Mouse (Mus musculus) T-helper 17 cell (primary cell): ENCODE data around the gene Mif4gd.

Experiments used
- in situ Hi-C, 2 experiments: fragments of 300-600 bp; cut with MboI, MseI; formaldehyde crosslinking; loops; 1 replicate in 1 of 2; 2 replicates in 1 of 2; pipeline ENCODE4 v1.15.1; 2025; ENCODE audit warnings: high pct_unique_total_duplicates in 2 of 2

Mif4gd gene

GRCm38 (mm10) chr11:115616893-115617292, 4.1 kb upstream of the Mif4gd start:
- in situ Hi-C loops, result loop anchor here in 1 of 2 experiments (10.0 kb wide), 1 partner anchor 198 kb away; the partner anchor contains the start of genes Caskin2 and Tsen54

- in situ Hi-C loops, result loop anchor here in 1 of 2 experiments (10.0 kb wide), 1 partner anchor 198 kb away; the partner anchor contains the start of genes Caskin2 and Tsen54
Measured at GRCm38 (mm10) chr11:115616371-115616770, 3.6 kb upstream of the Mif4gd start.

- in situ Hi-C loops, result loop anchor here in 1 of 2 experiments (10.0 kb wide), 1 partner anchor 199 kb away; the partner anchor contains the start of genes Caskin2 and Tsen54
Measured at GRCm38 (mm10) chr11:115615875-115616274, 3.1 kb upstream of the Mif4gd start.

GRCm38 (mm10) chr11:115615108-115615825, 2.5 kb upstream of the Mif4gd start:
- in situ Hi-C loops, result loop anchor here in 1 of 2 experiments (10.0 kb wide), 1 partner anchor 200 kb away; the partner anchor contains the start of genes Caskin2 and Tsen54

- in situ Hi-C loops, result loop anchor here in 1 of 2 experiments (10.0 kb wide), 1 partner anchor 200 kb away; the partner anchor contains the start of genes Caskin2 and Tsen54
Measured at GRCm38 (mm10) chr11:115614346-115615107, 1.8 kb upstream of the Mif4gd start.

GRCm38 (mm10) chr11:115613138-115613945, 573 bp upstream of the Mif4gd start:
- in situ Hi-C loops, result loop anchor here in 1 of 2 experiments (10.0 kb wide), 1 partner anchor 201 kb away; the partner anchor contains the start of genes Caskin2 and Tsen54

GRCm38 (mm10) chr11:115612059-115612409, 735 bp downstream of the Mif4gd start:
- in situ Hi-C loops, result loop anchor here in 1 of 2 experiments (10.0 kb wide), 1 partner anchor 203 kb away; the partner anchor contains the start of genes Caskin2 and Tsen54

- in situ Hi-C loops, result loop anchor here in 1 of 2 experiments (10.0 kb wide), 1 partner anchor 204 kb away; the partner anchor contains the start of genes Caskin2 and Tsen54
Measured at GRCm38 (mm10) chr11:115611173-115611572, 1.6 kb downstream of the Mif4gd start.

- in situ Hi-C loops, result loop anchor here in 1 of 2 experiments (10.0 kb wide), 1 partner anchor 415 kb away; the partner anchor contains the start of gene H3f3b
Measured at GRCm38 (mm10) chr11:115609576-115609975, 3.2 kb downstream of the Mif4gd start.

GRCm38 (mm10) chr11:115608421-115609399, 4.1 kb downstream of the Mif4gd start:
- in situ Hi-C loops, result loop anchor here in 1 of 2 experiments (10.0 kb wide), 1 partner anchor 416 kb away; the partner anchor contains the start of gene H3f3b

GRCm38 (mm10) chr11:115606733-115607132, 6.0 kb downstream of the Mif4gd start:
- in situ Hi-C loops, result loop anchor here in 1 of 2 experiments (10.0 kb wide), 1 partner anchor 418 kb away; the partner anchor contains the start of gene H3f3b

- in situ Hi-C loops, result loop anchor here in 1 of 2 experiments (10.0 kb wide), 1 partner anchor 421 kb away; the partner anchor contains the start of gene H3f3b
Measured at GRCm38 (mm10) chr11:115604304-115604696, 8.5 kb downstream of the Mif4gd start.

GRCm38 (mm10) chr11:115603476-115604303, 9.1 kb downstream of the Mif4gd start, which contains the start of the genes Mrps7 and Gga3:
TSS of gene Mrps7 (plus strand) at chr11:115603925.
TSS of gene Gga3 (minus strand) at chr11:115604051.
- in situ Hi-C loops, result loop anchor here in 1 of 2 experiments (10.0 kb wide), 1 partner anchor 421 kb away; the partner anchor contains the start of gene H3f3b

- in situ Hi-C loops, result loop anchor here in 1 of 2 experiments (10.0 kb wide), 1 partner anchor 422 kb away; the partner anchor contains the start of gene H3f3b
Measured at GRCm38 (mm10) chr11:115603128-115603475, 9.7 kb downstream of the Mif4gd start.

GRCm38 (mm10) chr11:115601174-115601573, 11.6 kb downstream of the Mif4gd start:
- in situ Hi-C loops, result loop anchor here in 1 of 2 experiments (10.0 kb wide), 1 partner anchor 424 kb away; the partner anchor contains the start of gene H3f3b

GRCm38 (mm10) chr11:115600743-115601142, 12.0 kb downstream of the Mif4gd start:
- in situ Hi-C loops, result loop anchor here in 1 of 2 experiments (10.0 kb wide), 1 partner anchor 424 kb away; the partner anchor contains the start of gene H3f3b

GRCm38 (mm10) chr11:115599722-115600121, 13.0 kb downstream of the Mif4gd start:
- in situ Hi-C loops, result loop anchor here in 1 of 2 experiments (10.0 kb wide), 1 partner anchor 425 kb away; the partner anchor contains the start of gene H3f3b

- in situ Hi-C loops, result no loop called here
Measured at GRCm38 (mm10) chr11:115598309-115598708, 14.5 kb downstream of the Mif4gd start.
